Mouse (Mus musculus): ENCODE measurements at regions not wholly inside any gene's neighbourhood (a gene's known extent, or its start where the extent isn't known, plus 50 kb on each side); places are given as distances from the start of the nearest gene placed in this dataset.

GRCm38 (mm10) chr5:111553471-111554382, 136.6 kb downstream of the Mn1 start:
- no peak for DNase-seq (ENCODE audit: low spot score)

- no peak for DNase-seq (ENCODE audit: low spot score)
Observed at GRCm38 (mm10) chr5:111554551-111555311, 137.6 kb downstream of the Mn1 start.

- no peak for DNase-seq (ENCODE audit: low spot score)
Observed at GRCm38 (mm10) chr5:111555312-111555957, 138.3 kb downstream of the Mn1 start.

GRCm38 (mm10) chr5:111555981-111556380, 138.8 kb downstream of the Mn1 start:
- DNase-seq (ENCODE audit: low spot score) = no peak

GRCm38 (mm10) chr5:111560432-111560831, 143.3 kb downstream of the Mn1 start:
- DNase-seq (ENCODE audit: low spot score) = no peak

GRCm38 (mm10) chr5:111561301-111561700, 144.1 kb downstream of the Mn1 start:
- DNase-seq (ENCODE audit: low spot score) = no peak

GRCm38 (mm10) chr5:111570826-111571225, 153.7 kb downstream of the Mn1 start:
- DNase-seq (ENCODE audit: low spot score) = no peak

- no peak for DNase-seq (ENCODE audit: low spot score)
Observed at GRCm38 (mm10) chr5:111573265-111573873, 156.2 kb downstream of the Mn1 start.

- DNase-seq (ENCODE audit: low spot score) = no peak
Observed at GRCm38 (mm10) chr5:111574219-111574840, 157.2 kb downstream of the Mn1 start.

- no peak for DNase-seq (ENCODE audit: low spot score)
Observed at GRCm38 (mm10) chr5:111575376-111575775, 158.2 kb downstream of the Mn1 start.

GRCm38 (mm10) chr5:111577441-111577840, 156.3 kb upstream of the Gm26897 start:
- no peak for DNase-seq (ENCODE audit: low spot score)

- no peak for DNase-seq (ENCODE audit: low spot score)
Observed at GRCm38 (mm10) chr5:111578088-111578487, 155.6 kb upstream of the Gm26897 start.

GRCm38 (mm10) chr5:111578977-111579727, 154.6 kb upstream of the Gm26897 start:
- no peak for DNase-seq (ENCODE audit: low spot score)

GRCm38 (mm10) chr5:111580870-111581771, 152.6 kb upstream of the Gm26897 start:
- no peak for DNase-seq (ENCODE audit: low spot score)

GRCm38 (mm10) chr5:111582004-111582403, 151.7 kb upstream of the Gm26897 start:
- DNase-seq (ENCODE audit: low spot score) = no peak

- DNase-seq (ENCODE audit: low spot score) = no peak
Observed at GRCm38 (mm10) chr5:111590619-111591081, 143.1 kb upstream of the Gm26897 start.

- DNase-seq (ENCODE audit: low spot score) = no peak
Observed at GRCm38 (mm10) chr5:111592807-111593206, 140.9 kb upstream of the Gm26897 start.

GRCm38 (mm10) chr5:111594111-111594510, 139.6 kb upstream of the Gm26897 start:
- DNase-seq (ENCODE audit: low spot score) = no peak

- DNase-seq (ENCODE audit: low spot score) = no peak
Observed at GRCm38 (mm10) chr5:111595438-111595837, 138.3 kb upstream of the Gm26897 start.

GRCm38 (mm10) chr5:111597733-111598132, 136.0 kb upstream of the Gm26897 start:
- DNase-seq (ENCODE audit: low spot score) = no peak
